Mouse (Mus musculus) heart, adult 18-20 months (tissue): ENCODE measurements around the gene Actbl2. TPM values are rescaled to one million over a fixed set of nuclear protein-coding genes. Genes with fewer than 3 reads are reported as not detected.

Experiments
- DNase-seq, 2 experiments: peaks; one replicate each; pipeline ENCODE4 v3.0.0; 2021 to 2022; ENCODE audit warnings: mixed read lengths in 1 of 2
- total RNA-seq, 2 experiments: library from RNA; stranded (reverse); gene quantifications; 2 replicates each; pipeline ENCODE4 v1.2.3; 2021

Gene Actbl2
- total RNA-seq, 2 experiments from 2014 or later, result not detected

- DNase-seq, result no peak
These were observed 17.1 kb downstream of the Actbl2 start for GRCm38 (mm10) chr13:111271868-111272267.

DNA sequence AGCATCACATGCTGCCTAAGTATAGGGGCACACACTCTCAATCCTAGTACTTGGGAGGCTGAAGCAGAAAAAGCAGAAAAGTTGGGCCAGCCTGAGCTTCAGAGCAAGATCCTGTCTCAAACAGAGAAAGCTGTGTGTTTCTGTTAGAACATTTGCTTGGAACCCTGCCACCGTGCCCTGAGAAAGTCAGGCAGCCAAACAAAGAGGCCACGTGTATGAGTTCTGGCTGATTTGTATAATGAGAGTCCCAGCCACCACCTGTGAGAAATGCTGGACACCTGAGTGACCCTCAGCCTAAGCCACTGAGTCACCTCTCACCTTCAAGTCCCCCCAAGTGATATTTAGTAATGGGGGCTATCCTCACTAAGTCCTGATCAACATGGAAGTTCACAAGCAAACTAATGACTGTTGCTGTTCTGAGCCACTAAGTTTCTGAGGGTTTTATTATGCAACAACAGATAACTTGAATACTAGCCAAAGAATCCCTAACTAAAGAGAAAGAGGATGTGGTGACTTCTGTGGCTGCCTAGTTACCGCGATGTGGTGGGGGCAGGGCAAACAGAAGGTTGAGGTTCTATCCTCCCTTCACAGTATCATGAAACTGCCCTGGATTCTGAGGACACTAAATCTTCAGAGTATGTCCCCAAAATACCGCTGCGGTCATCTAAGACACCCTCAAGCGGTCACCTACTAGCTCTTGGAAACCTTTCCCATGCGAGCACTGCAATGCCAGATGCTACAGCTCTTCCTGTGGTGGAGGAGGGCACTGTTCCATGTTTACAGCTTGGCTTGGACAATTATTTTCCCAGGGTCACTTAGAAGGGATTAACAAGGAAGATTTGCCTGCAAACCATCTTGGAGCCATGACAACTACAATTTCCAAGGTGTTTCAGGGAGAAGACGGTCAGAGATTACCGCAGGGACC lies 31.9 kb downstream of the Actbl2 start:
- DNase-seq, result peak; percentile 28 to 38

DNA sequence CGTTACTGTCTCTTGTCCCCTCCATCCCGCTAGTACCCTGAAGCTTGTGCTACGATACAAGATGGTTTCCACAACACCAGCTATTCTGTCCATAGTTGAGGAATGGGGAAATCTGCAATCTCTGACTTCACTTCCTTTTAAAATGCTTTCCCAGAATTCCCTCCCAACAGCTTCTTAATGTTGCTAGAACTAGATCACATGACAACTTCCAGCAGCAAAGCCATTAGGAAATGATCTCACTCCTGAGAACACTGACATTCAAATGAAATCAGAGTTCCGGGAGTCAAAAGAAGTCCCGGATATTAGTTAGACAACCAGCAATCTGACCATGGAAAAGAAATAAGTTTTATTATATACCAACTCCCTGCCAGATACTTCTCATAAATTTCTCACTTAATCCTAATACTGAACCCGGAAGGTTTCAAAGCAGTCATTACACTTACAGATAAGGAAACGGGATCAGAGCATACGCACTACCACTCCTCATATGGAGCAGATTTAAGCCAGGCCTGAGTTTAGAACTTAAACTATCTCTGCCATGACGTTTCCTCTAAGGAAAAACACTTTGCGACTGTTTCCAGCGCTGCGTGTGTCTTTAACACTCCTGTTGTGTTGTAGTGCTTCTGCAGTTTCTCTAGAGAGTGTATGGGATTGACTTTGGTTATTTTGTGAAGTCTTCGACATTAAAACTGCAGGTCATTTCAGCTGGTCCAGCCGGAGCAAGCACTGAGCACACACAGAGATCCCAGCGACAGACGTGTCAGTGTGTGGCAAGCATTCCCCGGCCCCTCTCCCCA lies 36.5 kb downstream of the Actbl2 start:
- no peak for DNase-seq

DNA sequence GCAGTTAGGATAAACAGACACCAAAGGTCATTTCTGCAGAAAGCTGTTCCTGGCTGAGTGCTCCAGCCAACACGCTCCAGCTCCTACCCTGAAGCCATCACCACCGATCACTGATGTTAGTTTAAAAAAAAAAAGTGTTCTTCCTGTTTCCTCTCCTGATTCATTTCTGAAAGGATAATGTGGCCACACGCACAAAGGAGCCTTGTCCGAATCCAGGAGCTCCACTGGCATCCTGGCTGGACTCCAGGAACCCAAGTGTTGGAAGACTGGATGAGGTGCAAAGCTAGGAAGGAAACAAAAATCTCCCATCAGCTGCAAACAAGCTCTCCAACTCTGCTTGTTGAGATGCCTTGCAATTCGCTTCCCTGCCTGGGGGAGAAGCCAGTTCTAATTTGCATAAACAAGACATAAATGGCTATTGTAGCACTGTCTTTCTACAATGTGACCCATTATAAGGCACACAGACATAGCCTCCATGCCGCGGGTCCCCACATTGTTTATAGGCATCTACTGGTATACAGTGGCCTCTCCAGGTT lies 37.2 kb downstream of the Actbl2 start:
- peak; percentile 43 to 44 for DNase-seq

DNA sequence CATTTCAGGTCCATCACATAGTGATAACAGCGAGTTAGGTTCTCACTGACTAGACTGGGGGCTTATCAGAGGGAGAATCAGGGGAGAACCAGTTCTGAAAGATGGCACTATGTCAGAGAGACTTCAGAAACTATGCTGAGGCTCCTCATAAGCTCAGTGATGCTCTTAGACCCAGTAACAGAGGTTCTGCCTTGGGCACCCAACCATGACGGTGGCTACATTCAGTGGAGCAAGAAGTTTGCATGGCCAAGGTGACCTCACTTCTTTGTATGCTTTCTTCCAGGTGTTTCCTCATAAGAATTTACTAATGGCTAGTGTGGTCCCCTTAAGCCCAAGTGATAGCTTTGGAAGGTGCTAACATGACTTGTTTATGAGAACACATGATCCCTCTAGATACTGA lies 38.7 kb downstream of the Actbl2 start:
- DNase-seq, result no peak

DNA sequence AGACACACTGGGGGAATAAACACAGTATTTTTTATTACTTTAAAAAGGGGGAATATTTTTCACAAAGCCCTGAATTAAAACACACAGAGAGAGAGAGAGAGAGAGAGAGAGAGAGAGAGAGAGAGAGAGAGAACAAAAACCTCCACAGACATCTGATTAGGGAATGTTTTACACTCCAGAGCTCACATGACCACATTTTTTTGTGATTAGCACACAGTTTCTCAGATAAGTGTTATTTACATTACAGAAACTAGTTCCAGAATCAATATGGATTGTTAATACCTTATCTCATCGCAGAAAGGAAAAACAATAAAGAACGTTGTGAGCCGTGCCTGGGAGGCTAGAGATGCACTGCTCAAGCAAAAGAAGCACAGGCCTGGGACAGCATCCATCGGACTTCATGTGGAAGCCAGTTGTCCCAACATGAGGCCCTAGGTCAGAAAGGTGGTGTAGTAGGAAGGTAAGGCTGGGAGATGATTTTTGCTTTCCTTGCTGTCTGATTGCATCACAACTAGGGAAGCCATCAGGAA lies 40.2 kb downstream of the Actbl2 start:
- no peak for DNase-seq

DNA sequence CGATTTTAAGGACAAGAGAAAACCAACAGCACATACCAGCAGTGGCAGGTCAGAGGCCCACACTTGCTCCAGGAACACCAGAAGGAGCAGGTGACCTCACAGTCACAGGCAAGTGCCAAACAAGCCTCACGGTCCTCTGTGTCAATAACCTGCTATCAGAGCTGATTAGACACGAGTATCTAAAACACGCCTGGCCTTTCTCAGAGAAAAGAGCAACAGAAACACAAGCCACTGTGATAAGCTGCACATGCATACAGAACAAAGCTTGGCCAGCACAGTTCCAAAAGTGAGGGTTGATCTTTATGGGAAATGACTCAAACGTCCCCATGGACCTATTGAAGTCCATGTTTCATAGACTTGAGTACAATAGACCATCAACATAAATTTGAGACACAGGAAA lies 41.2 kb downstream of the Actbl2 start:
- DNase-seq, result peak; percentile 48 to 61

GRCm38 (mm10) chr13:111297614-111298013 lies 42.8 kb downstream of the Actbl2 start:
- DNase-seq, result no peak

- no peak for DNase-seq
These were observed 44.4 kb downstream of the Actbl2 start for GRCm38 (mm10) chr13:111299145-111299713.

DNA sequence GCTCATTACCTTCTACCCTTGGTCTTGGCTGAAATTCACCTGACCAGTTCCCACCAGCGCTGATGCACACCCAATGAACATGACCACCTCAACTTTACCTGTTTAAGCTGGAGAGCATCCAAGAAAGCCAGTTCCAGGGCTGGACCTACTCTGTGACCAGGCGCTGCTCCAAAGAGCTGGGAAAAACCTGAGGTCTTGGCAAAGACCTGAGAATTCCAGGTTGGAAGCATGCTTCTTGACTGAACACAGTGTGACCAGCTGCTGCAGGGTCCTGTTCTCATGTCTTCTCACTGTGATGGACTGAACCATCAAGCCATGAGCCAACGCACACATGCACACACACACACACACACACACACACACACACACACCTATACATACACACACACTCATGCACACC lies 46.0 kb downstream of the Actbl2 start:
- no peak for DNase-seq

- DNase-seq, result no peak
These were observed 46.6 kb downstream of the Actbl2 start for GRCm38 (mm10) chr13:111301431-111301830.

GRCm38 (mm10) chr13:111304194-111304593 lies 49.4 kb downstream of the Actbl2 start:
- no peak for DNase-seq

DNA sequence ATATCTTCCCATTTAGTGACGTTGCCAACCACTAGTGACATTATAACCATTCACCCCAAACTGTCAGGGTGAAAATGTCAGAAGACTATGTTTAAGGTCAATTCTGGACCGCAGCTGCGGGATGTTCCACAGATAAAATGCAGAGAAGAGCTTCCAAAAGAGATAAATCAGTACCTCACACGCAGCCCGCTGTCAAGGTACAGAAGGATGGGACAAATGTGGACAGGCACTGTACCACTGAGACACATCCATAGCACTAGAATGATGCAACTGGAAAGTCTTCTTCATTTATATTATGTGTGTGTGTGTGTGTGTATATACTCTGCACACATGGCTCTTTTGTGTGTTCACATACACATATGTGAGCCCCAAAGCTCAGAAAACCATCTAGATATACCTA lies 49.9 kb downstream of the Actbl2 start:
- DNase-seq, result no peak

Other genes with a start within 250 kb of the Actbl2 start
- gene Gpbp1, start 235.1 kb downstream of the Actbl2 start, total RNA-seq, result 10 to 100 TPM; 49.8 to 58.4 TPM